Mouse (Mus musculus) splenic B cell, adult 2 months (primary cell): Measurements from ENCODE around the gene Ankrd2.

Source experiments
- DNase-seq: peaks from one replicate; pipeline ENCODE4 v3.0.0-alpha.2; 2011; ENCODE audit warnings: low read depth, low spot score
- H3K27me3 ChIP-seq: 2 replicates; pipeline ENCODE4 v1.6.1; 2012; ENCODE audit warnings: mild to moderate bottlenecking, low read length, moderate library complexity, mixed read lengths; ENCODE audit not compliant: control insufficient read depth, poor library complexity, insufficient read depth, severe bottlenecking
- H3K36me3 ChIP-seq: 2 replicates; pipeline ENCODE4 v1.6.1; 2012; ENCODE audit warnings: mild to moderate bottlenecking, low read length, moderate library complexity, mixed read lengths; ENCODE audit not compliant: control insufficient read depth, poor library complexity, insufficient read depth, severe bottlenecking

Ankrd2 gene

GRCm38 (mm10) chr19:42085690-42086089, 49.9 kb downstream of the Ankrd2 start:
- no peaks in the 10 kb centered on the region for H3K27me3 ChIP-seq
- DNase-seq: no peak
- no peaks in the 10 kb centered on the region for H3K36me3 ChIP-seq

DNA sequence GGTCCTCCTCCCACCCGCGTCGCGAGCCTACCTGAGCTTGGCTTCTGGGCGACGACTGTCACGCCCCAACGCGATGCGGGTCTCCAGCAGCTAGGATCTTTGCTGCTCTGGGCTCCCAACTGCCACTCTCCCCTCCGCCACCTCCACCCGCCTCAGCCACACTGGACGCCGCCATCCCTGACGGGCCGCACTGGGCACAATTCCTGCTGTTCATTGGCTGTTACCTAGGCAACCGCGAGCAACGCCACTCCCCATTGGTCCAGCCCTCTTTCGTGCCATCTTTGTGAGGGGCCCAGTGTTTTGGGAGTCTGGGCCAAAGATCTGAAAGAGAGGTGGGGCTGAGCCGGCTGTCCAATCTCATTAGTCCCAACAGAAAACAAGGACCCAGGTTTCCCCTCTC, 50.4 kb downstream of the Ankrd2 start, which contains the start of gene Morn4:
Morn4 (minus strand) TSS at position 192 of the 400 bp plus-strand sequence.
- DNase-seq: peak; percentile 61
- Histone ChIP-seq H3K36me3 (no peaks in the 10 kb centered on the region), H3K27me3 (no peaks in the 10 kb centered on the region)

DNA sequence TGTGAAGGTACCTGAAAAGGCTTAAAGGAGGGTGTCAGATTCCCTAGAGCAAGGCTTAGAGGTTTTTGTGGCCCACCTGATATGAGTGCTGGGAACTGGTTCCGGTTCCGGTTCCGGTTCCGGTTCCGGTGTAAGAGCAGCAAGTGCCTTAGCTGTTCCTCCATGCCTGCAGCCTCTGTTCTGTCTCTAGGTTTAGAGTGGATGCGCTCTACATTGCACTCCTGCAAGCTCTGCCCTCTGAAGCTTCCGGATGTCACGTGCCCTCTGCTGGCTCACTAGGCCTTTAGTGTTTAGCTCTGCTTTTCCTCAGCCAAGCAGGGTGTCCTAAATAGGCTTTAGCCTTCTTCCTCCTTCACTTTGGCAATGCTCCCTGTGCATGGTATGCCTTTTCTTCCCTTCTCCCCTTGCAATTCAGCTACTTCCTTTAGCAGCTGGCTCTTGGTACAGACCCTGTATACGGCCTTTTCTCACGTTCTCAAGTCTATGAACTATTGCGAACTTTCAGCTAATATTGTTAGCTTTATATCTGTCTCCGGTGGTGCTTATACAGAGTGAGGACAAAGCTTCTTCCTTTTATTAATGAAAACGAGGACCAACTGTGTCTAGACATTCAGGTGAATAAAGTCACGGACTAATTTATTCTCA, 53.4 kb downstream of the Ankrd2 start:
- peak; percentile 83 for DNase-seq
- H3K27me3 ChIP-seq: no peaks in the 10 kb centered on the region
- H3K36me3 ChIP-seq: no peaks in the 10 kb centered on the region; the same call in 1 of the 2 replicates

DNA sequence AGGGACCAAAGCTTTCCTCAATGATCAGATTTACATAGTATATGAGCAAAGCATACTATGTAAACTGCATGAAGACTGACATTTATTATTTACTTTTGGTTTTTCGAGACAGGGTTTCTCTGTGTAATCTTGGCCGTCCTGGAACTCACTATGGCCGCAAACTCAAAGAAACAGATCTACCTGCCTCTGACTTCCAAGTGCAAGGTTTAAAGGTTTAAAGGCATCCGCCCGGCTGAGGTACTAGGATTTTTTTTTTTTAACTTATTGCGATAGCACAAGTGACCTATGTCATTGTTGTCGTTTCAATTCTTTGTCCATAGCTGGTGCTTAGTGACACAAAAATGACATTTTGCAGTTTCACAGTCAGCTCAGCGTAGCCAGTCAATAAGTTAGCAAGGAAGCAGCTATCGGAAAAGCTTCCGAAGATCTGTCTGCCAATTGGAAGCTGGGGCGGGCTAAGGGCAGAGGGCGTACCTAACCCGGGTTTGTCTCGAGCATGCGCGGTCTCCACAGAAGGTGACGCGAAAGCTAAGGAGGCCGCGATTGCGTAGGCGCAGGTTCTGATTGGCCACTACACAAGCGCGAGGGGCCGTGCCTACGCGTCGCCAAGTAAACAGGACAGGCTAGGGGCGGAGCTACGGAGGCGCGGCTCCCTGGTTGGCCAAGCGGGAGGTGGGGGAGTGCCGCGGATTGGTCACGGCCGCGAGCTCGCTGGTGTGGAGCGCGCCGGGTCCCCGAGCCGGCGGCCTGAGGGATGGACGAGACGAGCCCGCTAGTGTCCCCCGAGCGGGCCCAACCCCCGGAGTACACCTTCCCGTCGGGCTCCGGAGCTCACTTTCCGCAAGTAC, 54.2 kb downstream of the Ankrd2 start, which contains the start of gene Pi4k2a:
Pi4k2a (plus strand) TSS at position 723 of the 848 bp plus-strand sequence.
- no peaks in the 10 kb centered on the region for H3K27me3 ChIP-seq
- H3K36me3 ChIP-seq: no peaks in the 10 kb centered on the region; the same call in 1 of the 2 replicates
- peak; percentile 100 for DNase-seq

- peak; percentile 57 for DNase-seq
- no peaks in the 10 kb centered on the region for H3K27me3 ChIP-seq
- no peaks in the 10 kb centered on the region; the same call in 1 of the 2 replicates for H3K36me3 ChIP-seq
Measured at GRCm38 (mm10) chr19:42090637-42091141, 54.9 kb downstream of the Ankrd2 start.
